Mouse (Mus musculus): ENCODE data around the gene Olfr1198. TPM values are rescaled to one million over a fixed set of nuclear protein-coding genes. Genes with fewer than 3 reads are reported as not detected.

The Olfr1198 gene
- not detected in 2 replicates for polyA plus RNA-seq (2012; rRNA removed)

- no peak within 1 kb of the TSS for H3K4me3 ChIP-seq (replicated peaks; ENCODE audit: extremely low read depth, low read depth, low read length)
- H3K4me1 ChIP-seq (ENCODE audit: control insufficient read depth, insufficient read depth, low read length), result no peaks in the 10 kb centered on the region
- TF ChIP-seq CTCF (IDR thresholded peaks at IDR 0.05; ENCODE audit: insufficient read depth, low read length), result no peak
- no peak for TF ChIP-seq POLR2A (IDR thresholded peaks at IDR 0.05; ENCODE audit: borderline replicate concordance, extremely low read depth, low read depth, low read length)
- no peak for DNase-seq
- WGBS, result 80% methylated on average over 2 of the region's 2 CpGs
These were observed at the start of gene Olfr1198 for GRCm38 (mm10) chr2:88751270-88751669. Olfr1198 (minus strand) TSS chr2:88751370.

DNA sequence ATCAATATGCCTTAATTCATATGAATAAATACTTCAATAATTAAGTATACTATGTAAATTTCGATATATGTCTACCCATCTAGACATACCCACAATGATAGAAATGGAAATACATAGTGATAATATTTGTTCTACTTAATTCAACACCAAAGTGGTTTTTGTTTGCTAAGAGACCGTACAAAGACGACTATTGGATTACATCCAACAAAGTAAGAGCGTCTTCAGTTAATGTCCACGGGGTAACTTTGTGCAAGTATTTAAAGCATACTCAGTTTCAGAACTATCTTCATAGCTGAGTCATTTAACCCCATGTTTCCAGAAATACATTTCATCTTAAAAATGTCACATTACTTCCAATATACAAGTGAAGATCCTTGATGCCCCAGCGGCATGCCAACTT, 41.6 kb upstream of the Olfr1198 start, which contains the start of gene Olfr1201:
Gene Olfr1201 (plus strand): TSS at position 301 of the 400 bp plus-strand sequence.
- H3K4me3 ChIP-seq (replicated peaks; ENCODE audit: extremely low read depth, low read depth, low read length), result no peak within 1 kb of the TSS
- 63% methylated on average over 6 of the region's 6 CpGs for WGBS
- TF ChIP-seq POLR2A (IDR thresholded peaks at IDR 0.05; ENCODE audit: borderline replicate concordance, extremely low read depth, low read depth, low read length) (no peak), CTCF (IDR thresholded peaks at IDR 0.05; ENCODE audit: insufficient read depth, low read length) (no peak)
- DNase-seq, result no peak
- no peaks in the 10 kb centered on the region for H3K4me1 ChIP-seq (ENCODE audit: control insufficient read depth, insufficient read depth, low read length)

DNA sequence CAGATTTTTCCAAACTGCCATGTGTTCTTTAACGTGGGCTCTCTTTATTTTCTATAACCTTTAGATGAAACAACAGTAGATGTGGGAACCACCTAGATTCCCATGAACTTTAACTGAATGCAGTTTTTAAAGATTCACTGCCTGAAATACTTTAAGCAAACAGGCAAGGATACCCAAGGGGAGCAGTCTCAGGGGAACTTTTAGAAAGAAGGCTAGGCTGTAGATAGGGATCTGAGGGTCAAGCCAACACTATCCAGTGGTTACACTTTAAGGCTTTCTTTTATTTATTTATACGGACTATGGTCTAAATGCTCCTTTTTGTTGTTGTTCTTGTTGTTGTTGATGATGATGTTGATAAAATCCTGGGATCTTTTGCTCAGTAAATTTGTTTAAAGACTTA, 19.2 kb upstream of the Olfr1198 start, which contains the start of gene Olfr1200:
Gene Olfr1200 (minus strand): TSS at position 101 of the 400 bp plus-strand sequence.
- DNase-seq, result no peak
- TF ChIP-seq POLR2A (IDR thresholded peaks at IDR 0.05; ENCODE audit: borderline replicate concordance, extremely low read depth, low read depth, low read length) (no peak), CTCF (IDR thresholded peaks at IDR 0.05; ENCODE audit: insufficient read depth, low read length) (no peak)
- no peaks in the 10 kb centered on the region for H3K4me1 ChIP-seq (ENCODE audit: control insufficient read depth, insufficient read depth, low read length)
- 68% methylated on average over 2 of the region's 2 CpGs for WGBS
- H3K4me3 ChIP-seq (replicated peaks; ENCODE audit: extremely low read depth, low read depth, low read length), result no peak within 1 kb of the TSS

GRCm38 (mm10) chr2:88760369-88760768, 9.2 kb upstream of the Olfr1198 start, which contains the start of gene Olfr1199:
Olfr1199 (minus strand) TSS chr2:88760469.
- 77% methylated on average over 2 of the region's 2 CpGs for WGBS
- TF ChIP-seq POLR2A (IDR thresholded peaks at IDR 0.05; ENCODE audit: borderline replicate concordance, extremely low read depth, low read depth, low read length), result no peak
- no peak for TF ChIP-seq CTCF (IDR thresholded peaks at IDR 0.05; ENCODE audit: insufficient read depth, low read length)
- Histone ChIP-seq H3K4me1 (ENCODE audit: control insufficient read depth, insufficient read depth, low read length) (no peaks in the 10 kb centered on the region), H3K4me3 (replicated peaks; ENCODE audit: extremely low read depth, low read depth, low read length) (no peak within 1 kb of the TSS)
- DNase-seq, result no peak

GRCm38 (mm10) chr2:88743379-88743778, 7.8 kb downstream of the Olfr1198 start:
- no peak for TF ChIP-seq CTCF (IDR thresholded peaks at IDR 0.05; ENCODE audit: insufficient read depth, low read length)
- DNase-seq, result no peak
- Histone ChIP-seq H3K4me3 (replicated peaks; ENCODE audit: extremely low read depth, low read depth, low read length) (no peak overlapping the region), H3K4me1 (ENCODE audit: control insufficient read depth, insufficient read depth, low read length) (no peaks in the 10 kb centered on the region)
- WGBS, result 66% methylated on average over 3 of the region's 3 CpGs

DNA sequence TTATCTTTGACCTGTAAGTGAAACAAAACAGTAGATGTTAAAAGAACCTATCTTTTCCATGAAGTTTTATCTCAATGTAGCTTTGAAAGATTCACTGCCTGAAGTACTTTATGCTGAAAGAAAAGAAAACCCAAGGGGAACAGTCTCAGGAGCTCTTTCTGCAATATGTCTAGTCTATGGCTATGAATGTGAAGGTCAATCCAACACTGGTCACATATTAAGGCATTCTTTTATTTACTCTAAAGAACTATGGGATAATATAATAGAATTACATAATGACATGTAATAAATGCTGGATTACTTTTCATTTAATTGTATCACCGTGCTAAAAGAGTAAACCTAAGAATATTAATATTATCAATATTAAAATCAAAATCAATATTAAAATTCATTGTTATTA, 18.9 kb downstream of the Olfr1198 start, which contains the start of gene Olfr1197:
Gene Olfr1197 (minus strand): TSS at position 101 of the 400 bp plus-strand sequence.
- TF ChIP-seq CTCF (IDR thresholded peaks at IDR 0.05; ENCODE audit: insufficient read depth, low read length), result no peak
- no peak for TF ChIP-seq POLR2A (IDR thresholded peaks at IDR 0.05; ENCODE audit: borderline replicate concordance, extremely low read depth, low read depth, low read length)
- Histone ChIP-seq H3K4me1 (ENCODE audit: control insufficient read depth, insufficient read depth, low read length) (no peaks in the 10 kb centered on the region), H3K4me3 (replicated peaks; ENCODE audit: extremely low read depth, low read depth, low read length) (no peak within 1 kb of the TSS)
- no peak for DNase-seq
- 76% methylated on average over 1 of the region's 1 CpGs for WGBS

DNA sequence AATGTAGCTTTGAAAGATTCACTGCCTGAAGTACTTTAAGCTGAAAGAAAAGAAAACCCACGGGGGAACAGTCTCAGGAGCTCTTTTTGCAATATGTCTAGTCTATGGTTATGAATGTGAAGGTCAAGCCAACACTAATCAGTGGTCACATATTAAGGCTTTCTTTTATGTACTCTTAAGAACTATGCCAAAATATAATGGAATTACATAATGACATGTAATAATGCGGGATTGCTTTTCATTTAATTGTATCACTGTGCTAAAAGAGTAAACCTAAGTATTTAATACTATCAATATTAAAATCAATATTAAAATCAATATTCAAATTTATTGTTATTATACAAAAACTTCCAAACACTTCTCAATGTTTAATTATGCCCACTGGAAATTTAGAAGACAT, 46.7 kb downstream of the Olfr1198 start, which contains the start of gene Olfr1196:
Gene Olfr1196 (minus strand): TSS at position 101 of the 400 bp plus-strand sequence.
- WGBS, result 80% methylated on average over 2 of the region's 2 CpGs

More for the DNA sequence above, 46.7 kb downstream of the Olfr1198 start, which contains the start of gene Olfr1196:
- no peak within 1 kb of the TSS for H3K4me3 ChIP-seq (replicated peaks; ENCODE audit: extremely low read depth, low read depth, low read length)
- H3K4me1 ChIP-seq (ENCODE audit: control insufficient read depth, insufficient read depth, low read length), result no peaks in the 10 kb centered on the region
- no peak for DNase-seq
- TF ChIP-seq CTCF (IDR thresholded peaks at IDR 0.05; ENCODE audit: insufficient read depth, low read length) (no peak), POLR2A (IDR thresholded peaks at IDR 0.05; ENCODE audit: borderline replicate concordance, extremely low read depth, low read depth, low read length) (no peak)

Other genes starting within 250 kb of the Olfr1198 start
- gene Olfr1186, start 232.8 kb downstream of the Olfr1198 start, polyA plus RNA-seq (2012; rRNA removed), result not detected in 2 replicates
- gene Olfr1188, start 194.4 kb downstream of the Olfr1198 start, polyA plus RNA-seq (2012; rRNA removed), result not detected in 2 replicates
- gene Olfr1189, start 164.9 kb downstream of the Olfr1198 start, polyA plus RNA-seq (2012; rRNA removed), result not detected in 2 replicates
- not detected in 2 replicates for gene Olfr1191-ps1, start 110.8 kb downstream of the Olfr1198 start, polyA plus RNA-seq (2012; rRNA removed)
- gene Olfr1192-ps1, start 102.9 kb downstream of the Olfr1198 start, polyA plus RNA-seq (2012; rRNA removed), result not detected in 2 replicates
- gene Olfr1193, start 75.7 kb downstream of the Olfr1198 start, polyA plus RNA-seq (2012; rRNA removed), result not detected in 2 replicates
- gene Olfr1195, start 62.2 kb downstream of the Olfr1198 start, polyA plus RNA-seq (2012; rRNA removed), result not detected in 2 replicates
- gene Olfr1196, start 46.8 kb downstream of the Olfr1198 start, polyA plus RNA-seq (2012; rRNA removed), result not detected in 2 replicates
- not detected in 2 replicates for gene Olfr1197, start 19.0 kb downstream of the Olfr1198 start, polyA plus RNA-seq (2012; rRNA removed)
- gene Olfr1199, start 9.1 kb upstream of the Olfr1198 start, polyA plus RNA-seq (2012; rRNA removed), result not detected in 2 replicates
- not detected in 2 replicates for gene Olfr1200, start 19.1 kb upstream of the Olfr1198 start, polyA plus RNA-seq (2012; rRNA removed)
- not detected in 2 replicates for gene Olfr1201, start 41.7 kb upstream of the Olfr1198 start, polyA plus RNA-seq (2012; rRNA removed)
- gene Olfr1202, start 63.1 kb upstream of the Olfr1198 start, polyA plus RNA-seq (2012; rRNA removed), result not detected in 2 replicates
- gene Olfr1205, start 78.4 kb upstream of the Olfr1198 start, polyA plus RNA-seq (2012; rRNA removed), result not detected in 2 replicates
- gene Olfr1204, start 97.9 kb upstream of the Olfr1198 start, polyA plus RNA-seq (2012; rRNA removed), result not detected in 2 replicates
- not detected in 2 replicates for gene Olfr1206, start 111.9 kb upstream of the Olfr1198 start, polyA plus RNA-seq (2012; rRNA removed)
- gene Olfr1208, start 150.9 kb upstream of the Olfr1198 start, polyA plus RNA-seq (2012; rRNA removed), result not detected in 2 replicates
- gene Olfr1209, start 163.8 kb upstream of the Olfr1198 start, polyA plus RNA-seq (2012; rRNA removed), result not detected in 2 replicates
- not detected in 2 replicates for gene Olfr1211, start 186.7 kb upstream of the Olfr1198 start, polyA plus RNA-seq (2012; rRNA removed)
- gene Olfr1212, start 202.6 kb upstream of the Olfr1198 start, polyA plus RNA-seq (2012; rRNA removed), result not detected in 2 replicates
- gene Gm13762, start 228.9 kb upstream of the Olfr1198 start, polyA plus RNA-seq (2012; rRNA removed), result not detected in 2 replicates
- gene Olfr1214, start 241.3 kb upstream of the Olfr1198 start, polyA plus RNA-seq (2012; rRNA removed), result not detected in 2 replicates

Data from lung, adult 2 months (tissue).